Mouse (Mus musculus): ENCODE data around the gene Tmem170.

DNA sequence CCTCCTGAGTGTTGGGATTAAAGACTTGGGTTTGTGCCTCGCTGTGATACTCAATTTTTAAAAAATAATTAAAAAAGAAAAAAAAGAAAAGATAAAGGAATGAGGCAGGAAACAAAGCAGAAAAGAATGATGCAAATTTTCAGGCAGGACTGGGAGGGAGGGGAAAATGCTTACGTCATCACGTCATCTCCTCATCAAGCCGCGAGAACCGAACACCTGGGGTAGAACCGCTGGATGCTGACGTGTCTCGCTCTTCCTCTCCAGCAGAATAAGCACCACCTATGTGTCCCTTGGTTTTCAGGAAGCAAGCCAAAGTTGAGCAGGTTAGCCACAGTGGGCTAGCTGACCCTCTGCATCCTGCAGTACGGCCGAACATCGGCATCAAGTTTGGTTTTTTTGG, 20.6 kb downstream of the Tmem170 start:
- no peak for TF ChIP-seq CTCF (IDR thresholded peaks at IDR 0.05; ENCODE audit: low read depth, low read length)
- TF ChIP-seq TAL1 (conservative IDR thresholded peaks at IDR 0.05; ENCODE audit: low read depth, low read length) = no peak
- TF ChIP-seq GATA2 (IDR thresholded peaks at IDR 0.05; ENCODE audit: borderline replicate concordance, low read depth, low read length) = no peak
